Mouse (Mus musculus) liver, embryonic 16.5 days (tissue): ENCODE data around the gene Sox21. TPM values are rescaled to one million over a fixed set of nuclear protein-coding genes. Genes with fewer than 3 reads are reported as not detected.

Source experiments
- ATAC-seq: fragments of 200-750 bp; cut with Nextera tagmentation; 2 replicates; pipeline ENCODE4 v1.8.0; 2017; ENCODE audit warnings: low read depth, mild to moderate bottlenecking, moderate number of reproducible peaks, moderate library complexity
- H3K27ac ChIP-seq: fragments of 300-500 bp; sonication (generic); 2 replicates; pipeline ENCODE4 v1.5.1; 2014; ENCODE audit warnings: mild to moderate bottlenecking, low read length
- H3K27me3 ChIP-seq: fragments of 300-500 bp; sonication (generic); 2 replicates; pipeline ENCODE4 v1.6.1; 2014; ENCODE audit warnings: low read depth, low read length, mixed read lengths; ENCODE audit not compliant: control insufficient read depth, insufficient read depth
- H3K36me3 ChIP-seq: fragments of 300-500 bp; sonication (generic); 2 replicates; pipeline ENCODE4 v1.6.1; 2014; ENCODE audit warnings: mild to moderate bottlenecking; ENCODE audit not compliant: control insufficient read depth, insufficient read depth
- H3K4me1 ChIP-seq: fragments of 300-500 bp; sonication (generic); 2 replicates; pipeline ENCODE4 v1.6.1; 2014; ENCODE audit warnings: low read depth, low read length, mixed read lengths; ENCODE audit not compliant: control insufficient read depth
- H3K4me2 ChIP-seq: fragments of 300-500 bp; sonication (generic); 2 replicates; pipeline ENCODE4 v1.6.1; 2014; ENCODE audit warnings: low read depth, low read length, mixed read lengths
- H3K4me3 ChIP-seq: fragments of 300-500 bp; sonication (generic); 2 replicates; pipeline ENCODE4 v1.5.1; 2014; ENCODE audit warnings: low read depth, mild to moderate bottlenecking, low read length
- H3K9ac ChIP-seq: fragments of 300-500 bp; sonication (generic); 2 replicates; pipeline ENCODE4 v1.6.1; 2014; ENCODE audit warnings: low read depth, low read length
- H3K9me3 ChIP-seq: fragments of 300-500 bp; sonication (generic); replicated peaks from 2 replicates; pipeline ENCODE4 v1.6.1; 2016; ENCODE audit warnings: low read length; ENCODE audit not compliant: control insufficient read depth
- WGBS: fragments of 180-500 bp; shearing (Covaris S2); extraction: QIAGEN DNeasy Blood & Tissue Kit; methylation state at CpG from one replicate; pipeline ENCODE4 v1.1.7; 2014; ENCODE audit not compliant: insufficient replicate concordance; 5-methylcytosine and 5-hydroxymethylcytosine counted together
- polyA plus RNA-seq: library from polyadenylated mRNA; unstranded; fragments of >200 nt; fragmentation: Nextera tagmentation; extraction: Ambion mirVana; gene quantifications from 2 replicates; pipeline ENCODE4 v1.2.1, GENCODE M21; 2015

Sox21 gene
- polyA plus RNA-seq, 1 experiment from 2014 or later, result not detected

DNA sequence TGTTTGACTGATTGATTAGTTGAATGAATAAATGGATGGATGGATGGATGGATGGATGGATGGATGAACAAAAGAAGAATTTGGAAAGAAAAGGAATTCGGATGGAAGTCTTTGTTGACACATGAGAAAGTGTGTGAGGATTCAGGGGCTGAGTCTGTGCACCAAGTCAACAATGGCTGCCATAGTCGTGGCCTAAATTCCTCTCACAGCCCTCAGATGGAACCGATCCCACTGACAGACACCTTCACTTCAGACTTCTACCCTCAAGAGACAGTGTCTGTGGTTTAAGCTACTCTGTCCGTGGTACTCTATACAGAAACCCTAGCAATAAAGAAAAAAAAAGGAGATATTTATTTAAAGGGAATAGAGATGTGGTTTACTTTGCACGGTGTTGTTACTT is 34.8 kb downstream of the Sox21 start:
- Histone ChIP-seq H3K27ac (no peak overlapping the region), H3K4me2 (no peak overlapping the region), H3K9ac (no peak overlapping the region), H3K4me3 (no peak overlapping the region), H3K9me3 (peaks cover 3% of the 10 kb centered on the region; the same call in 1 of the 2 replicates), H3K4me1 (no peaks in the 10 kb centered on the region), H3K27me3 (no peaks in the 10 kb centered on the region), H3K36me3 (no peaks in the 10 kb centered on the region)
- no peak for ATAC-seq
- 67% methylated on average over 5 of the region's 5 CpGs for WGBS

DNA sequence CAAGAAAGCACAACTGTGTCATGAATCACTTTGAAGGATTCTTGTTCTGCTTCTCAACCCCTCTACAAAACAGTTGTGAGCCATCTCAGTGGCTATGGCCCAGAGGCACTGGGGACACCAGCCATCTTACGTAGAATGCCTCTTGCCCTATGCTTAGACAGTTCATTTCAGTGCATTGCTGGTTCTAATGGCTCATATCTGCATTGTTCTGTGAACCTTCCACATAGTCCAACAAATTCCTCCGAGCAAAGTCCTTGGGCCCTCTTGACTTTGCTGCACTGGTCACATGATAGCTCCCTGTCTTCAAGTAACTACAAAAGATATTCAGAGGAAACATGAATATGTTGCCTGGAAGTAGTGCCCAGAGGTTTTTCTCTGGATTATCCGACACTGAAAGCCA is 36.1 kb downstream of the Sox21 start:
- H3K36me3 ChIP-seq, result no peaks in the 10 kb centered on the region
- H3K27me3 ChIP-seq, result no peaks in the 10 kb centered on the region; the same call in 1 of the 2 replicates
- no peak overlapping the region for H3K9ac ChIP-seq
- H3K4me3 ChIP-seq, result no peak overlapping the region
- H3K4me2 ChIP-seq, result no peak overlapping the region
- 56% methylated on average over 3 of the region's 3 CpGs for WGBS
- no peak overlapping the region for H3K27ac ChIP-seq
- no peak for ATAC-seq
- peaks cover 3% of the 10 kb centered on the region; the same call in 1 of the 2 replicates for H3K9me3 ChIP-seq
- H3K4me1 ChIP-seq, result no peaks in the 10 kb centered on the region

DNA sequence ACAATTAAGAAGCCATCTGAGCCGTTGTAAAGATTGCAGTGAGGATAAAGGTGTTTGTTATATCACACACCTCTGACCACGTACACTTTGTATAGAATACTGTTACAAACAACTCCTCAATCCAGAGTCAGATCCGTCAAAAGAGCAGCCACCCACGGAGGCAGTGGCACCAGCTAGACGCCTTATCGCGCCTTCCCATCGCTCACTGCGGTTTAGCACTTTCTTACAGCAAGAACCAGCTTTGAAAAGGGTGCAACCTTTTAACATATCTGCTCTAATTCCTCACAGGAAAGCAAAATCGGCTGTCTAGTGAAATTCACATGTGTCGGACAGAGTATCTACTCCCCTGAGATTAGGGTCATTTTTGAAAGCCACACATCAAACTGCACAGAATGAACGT is 39.8 kb downstream of the Sox21 start:
- WGBS, result 45% methylated on average over 12 of the region's 12 CpGs
- Histone ChIP-seq H3K4me3 (no peak overlapping the region), H3K4me1 (no peaks in the 10 kb centered on the region; the same call in none of the 2 replicates), H3K36me3 (no peaks in the 10 kb centered on the region), H3K9me3 (no peaks in the 10 kb centered on the region), H3K4me2 (no peak overlapping the region), H3K9ac (no peak overlapping the region), H3K27me3 (no peaks in the 10 kb centered on the region; the same call in none of the 2 replicates), H3K27ac (no peak overlapping the region)
- no peak for ATAC-seq

DNA sequence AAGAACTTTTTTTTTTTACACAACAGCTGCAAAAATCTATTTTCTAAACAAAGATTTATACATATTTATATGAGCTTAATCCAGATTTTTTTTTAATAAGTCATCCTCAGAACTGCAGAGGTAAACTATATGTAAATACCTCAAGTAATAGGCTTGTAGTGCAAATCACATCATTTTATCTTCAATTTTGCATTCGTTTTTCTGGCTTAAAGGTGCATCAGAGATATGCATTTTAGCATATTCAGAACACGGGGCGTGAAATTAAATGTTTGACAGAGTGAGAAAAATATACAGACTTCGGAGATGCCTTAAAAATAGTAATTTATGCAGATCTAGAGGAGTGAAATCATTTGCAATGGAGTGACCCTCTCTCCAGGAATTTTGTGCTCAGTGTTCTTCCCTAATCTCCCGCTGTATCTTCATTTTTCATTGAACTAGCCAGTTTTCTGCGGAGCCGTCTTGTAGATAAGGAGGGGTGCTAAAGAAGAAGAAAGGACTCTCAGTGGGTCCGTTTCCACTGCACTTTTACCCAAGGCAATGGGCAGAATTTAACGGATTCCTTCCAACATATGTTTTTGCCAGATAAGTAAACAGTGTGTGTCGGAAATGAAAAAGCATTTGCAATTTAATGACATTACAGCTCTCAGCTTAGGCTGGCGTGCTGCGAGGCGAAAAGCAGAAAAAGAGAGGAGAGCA is 42.5 kb downstream of the Sox21 start:
- Histone ChIP-seq H3K27me3 (no peaks in the 10 kb centered on the region; the same call in none of the 2 replicates), H3K27ac (no peak overlapping the region), H3K4me1 (no peaks in the 10 kb centered on the region; the same call in none of the 2 replicates), H3K9ac (no peak overlapping the region), H3K9me3 (no peaks in the 10 kb centered on the region), H3K36me3 (no peaks in the 10 kb centered on the region), H3K4me2 (peak overlapping the region; percentile 37), H3K4me3 (no peak overlapping the region)
- 30% methylated on average over 13 of the region's 13 CpGs for WGBS
- ATAC-seq, result peak; percentile 41; the same call in 1 of the 2 replicates

DNA sequence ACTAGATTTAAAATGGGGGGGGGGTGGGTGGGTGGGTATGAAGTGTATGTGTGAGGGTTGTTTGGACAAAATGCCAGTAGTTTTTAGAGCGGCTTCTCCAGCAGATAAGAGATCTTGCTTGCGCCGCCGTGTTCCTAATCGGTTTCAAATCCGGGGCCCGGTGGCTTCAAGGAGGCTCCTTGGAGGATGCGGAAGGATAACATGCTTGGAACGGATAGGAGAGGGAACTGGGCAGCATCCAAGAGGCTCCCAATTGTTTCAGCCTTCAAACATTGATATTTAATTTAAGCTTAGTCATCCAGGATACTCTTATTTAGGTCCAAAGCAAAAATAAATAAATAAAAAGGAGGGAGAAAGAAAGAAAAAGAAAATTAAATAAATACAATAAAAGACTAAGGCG is 43.2 kb downstream of the Sox21 start:
- no peak for ATAC-seq
- no peak overlapping the region for H3K4me3 ChIP-seq
- no peak overlapping the region; the same call in 1 of the 2 replicates for H3K4me2 ChIP-seq
- no peaks in the 10 kb centered on the region; the same call in none of the 2 replicates for H3K4me1 ChIP-seq
- H3K9ac ChIP-seq, result no peak overlapping the region
- WGBS, result 39% methylated on average over 10 of the region's 10 CpGs
- H3K27ac ChIP-seq, result no peak overlapping the region
- H3K27me3 ChIP-seq, result no peaks in the 10 kb centered on the region; the same call in none of the 2 replicates
- H3K9me3 ChIP-seq, result no peaks in the 10 kb centered on the region
- H3K36me3 ChIP-seq, result no peaks in the 10 kb centered on the region

DNA sequence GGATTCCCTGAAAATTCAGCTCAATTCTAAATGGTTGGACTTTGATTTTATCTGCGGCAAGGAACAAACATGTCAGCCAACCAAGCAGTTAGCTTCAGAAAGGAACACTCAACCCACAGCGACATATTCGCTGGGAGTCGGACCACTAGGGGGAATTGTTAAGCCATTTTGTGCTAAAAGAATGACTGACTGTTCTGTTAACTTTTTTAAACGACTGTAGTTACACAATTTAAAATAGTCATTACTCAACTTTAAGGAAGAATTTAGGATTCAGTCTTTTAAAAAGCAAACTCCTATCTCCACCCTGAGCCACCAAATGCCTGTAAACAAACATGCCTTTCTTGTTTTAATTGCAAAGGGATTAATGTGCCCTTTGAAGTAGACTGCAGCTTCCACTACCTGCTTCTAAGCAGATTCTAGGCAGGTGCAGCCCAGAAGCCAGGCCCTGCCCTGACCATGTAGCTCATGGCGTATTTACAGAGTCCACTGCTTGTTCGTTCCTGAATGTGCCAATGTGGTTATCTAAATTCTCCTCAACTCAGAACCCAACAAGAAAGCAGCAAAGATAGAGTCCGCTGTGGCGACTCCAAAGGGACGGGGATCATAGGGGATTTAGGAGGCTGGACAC is 43.7 kb downstream of the Sox21 start:
- H3K4me1 ChIP-seq, result no peaks in the 10 kb centered on the region; the same call in none of the 2 replicates
- ATAC-seq, result no peak
- no peak overlapping the region for H3K9ac ChIP-seq
- no peaks in the 10 kb centered on the region for H3K9me3 ChIP-seq
- H3K4me3 ChIP-seq, result no peak overlapping the region
- H3K27me3 ChIP-seq, result no peaks in the 10 kb centered on the region; the same call in none of the 2 replicates
- H3K27ac ChIP-seq, result no peak overlapping the region
- 42% methylated on average over 10 of the region's 10 CpGs for WGBS
- no peak overlapping the region for H3K4me2 ChIP-seq
- no peaks in the 10 kb centered on the region for H3K36me3 ChIP-seq

DNA sequence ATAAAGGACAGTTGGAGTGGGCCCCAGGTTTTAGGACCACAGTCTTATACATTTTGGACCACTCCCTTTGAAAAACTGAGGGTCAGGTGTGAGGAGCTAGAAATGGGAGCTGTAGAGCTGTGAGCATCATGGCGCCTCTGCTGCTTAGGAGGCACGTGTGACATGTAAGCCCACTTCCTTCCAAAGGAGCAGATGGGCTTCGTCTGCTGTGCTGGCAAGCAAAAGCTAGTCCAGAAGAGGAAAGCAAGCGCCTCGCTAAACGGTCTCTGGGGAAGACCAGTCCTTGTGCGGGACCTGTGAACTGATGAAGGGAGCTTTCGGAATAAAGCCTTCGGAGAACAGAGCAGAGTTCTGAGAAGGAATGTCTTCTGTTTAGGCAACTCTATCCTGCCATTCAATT is 45.4 kb downstream of the Sox21 start:
- Histone ChIP-seq H3K9ac (no peak overlapping the region), H3K36me3 (no peaks in the 10 kb centered on the region), H3K27me3 (no peaks in the 10 kb centered on the region; the same call in none of the 2 replicates), H3K4me3 (no peak overlapping the region), H3K4me1 (no peaks in the 10 kb centered on the region; the same call in none of the 2 replicates), H3K4me2 (no peak overlapping the region), H3K27ac (no peak overlapping the region), H3K9me3 (no peaks in the 10 kb centered on the region)
- ATAC-seq, result no peak
- WGBS, result 80% methylated on average over 9 of the region's 9 CpGs
